Mouse (Mus musculus) CH12.LX (cell line): ENCODE results near the gene Tlx1.

ENCODE experiments used
- CHD1 ChIP-seq: IDR thresholded peaks from 2 replicates; pipeline ENCODE4 v1.6.1; 2012; ENCODE audit warnings: low read depth, low read length, improper control_type of control experiment, inconsistent platforms
- CHD2 ChIP-seq: IDR thresholded peaks from 2 replicates; pipeline ENCODE4 v1.6.1; 2011; ENCODE audit warnings: low read length, improper control_type of control experiment
- CTCF ChIP-seq, 2 experiments: IDR thresholded peaks in 1 of 2; conservative IDR thresholded peaks in 1 of 2; 2 replicates each; pipeline ENCODE4 v1.5.1; 2011 to 2012; ENCODE audit warnings: low read depth in 2 of 2, low read length in 2 of 2, improper control_type of control experiment in 1 of 2, inconsistent platforms in 1 of 2, mild to moderate bottlenecking in 1 of 2, moderate library complexity in 1 of 2
- ETS1 ChIP-seq: conservative IDR thresholded peaks from 2 replicates; pipeline ENCODE4 v1.6.1; 2012; ENCODE audit warnings: low read depth, mild to moderate bottlenecking, inconsistent platforms, low read length, improper control_type of control experiment, moderate library complexity
- NELFE ChIP-seq: IDR thresholded peaks from 2 replicates; pipeline ENCODE4 v1.6.1; 2011; ENCODE audit warnings: low read depth, low read length, improper control_type of control experiment
- RCOR1 ChIP-seq: conservative IDR thresholded peaks from 2 replicates; pipeline ENCODE4 v1.6.1; 2012; ENCODE audit warnings: low read depth, mild to moderate bottlenecking, inconsistent platforms, low read length, improper control_type of control experiment

- no peak for TF ChIP-seq CTCF (conservative IDR thresholded peaks at IDR 0.05 in 1 of 2, IDR thresholded peaks at IDR 0.05 in 1 of 2; ENCODE audit: low read depth in 2 of 2, low read length in 2 of 2)
- no peak for TF ChIP-seq CHD1
- no peak for TF ChIP-seq RCOR1
- TF ChIP-seq NELFE, result no peak
- no peak for TF ChIP-seq ETS1
- no peak for TF ChIP-seq CHD2
Measured at GRCm38 (mm10) chr19:45155791-45156186, 5.3 kb downstream of the Tlx1 start.
